Mouse (Mus musculus) ES-E14 (cell line): Measurements from ENCODE around the gene Marcksl1.

Source experiments
- CHD2 ChIP-seq: IDR thresholded peaks from 2 replicates; pipeline ENCODE4 v1.6.1; 2014; ENCODE audit warnings: mild to moderate bottlenecking, low read depth, low read length, inconsistent platforms
- HCFC1 ChIP-seq: IDR thresholded peaks from 2 replicates; pipeline ENCODE4 v1.6.1; 2012; ENCODE audit warnings: low read length, inconsistent platforms, borderline replicate concordance; ENCODE audit not compliant: insufficient read depth
- MAFK ChIP-seq: IDR thresholded peaks from 2 replicates; pipeline ENCODE4 v1.6.1; 2014; ENCODE audit warnings: mild to moderate bottlenecking, low read depth, low read length, inconsistent platforms; ENCODE audit not compliant: insufficient read depth
- ZC3H11A ChIP-seq: IDR thresholded peaks from 2 replicates; pipeline ENCODE4 v1.6.1; 2012; ENCODE audit warnings: low read depth, mild to moderate bottlenecking, inconsistent platforms, low read length, borderline replicate concordance
- ZNF384 ChIP-seq: IDR thresholded peaks from 2 replicates; pipeline ENCODE4 v1.6.1; 2012; ENCODE audit warnings: low read depth, low read length, inconsistent platforms

DNA sequence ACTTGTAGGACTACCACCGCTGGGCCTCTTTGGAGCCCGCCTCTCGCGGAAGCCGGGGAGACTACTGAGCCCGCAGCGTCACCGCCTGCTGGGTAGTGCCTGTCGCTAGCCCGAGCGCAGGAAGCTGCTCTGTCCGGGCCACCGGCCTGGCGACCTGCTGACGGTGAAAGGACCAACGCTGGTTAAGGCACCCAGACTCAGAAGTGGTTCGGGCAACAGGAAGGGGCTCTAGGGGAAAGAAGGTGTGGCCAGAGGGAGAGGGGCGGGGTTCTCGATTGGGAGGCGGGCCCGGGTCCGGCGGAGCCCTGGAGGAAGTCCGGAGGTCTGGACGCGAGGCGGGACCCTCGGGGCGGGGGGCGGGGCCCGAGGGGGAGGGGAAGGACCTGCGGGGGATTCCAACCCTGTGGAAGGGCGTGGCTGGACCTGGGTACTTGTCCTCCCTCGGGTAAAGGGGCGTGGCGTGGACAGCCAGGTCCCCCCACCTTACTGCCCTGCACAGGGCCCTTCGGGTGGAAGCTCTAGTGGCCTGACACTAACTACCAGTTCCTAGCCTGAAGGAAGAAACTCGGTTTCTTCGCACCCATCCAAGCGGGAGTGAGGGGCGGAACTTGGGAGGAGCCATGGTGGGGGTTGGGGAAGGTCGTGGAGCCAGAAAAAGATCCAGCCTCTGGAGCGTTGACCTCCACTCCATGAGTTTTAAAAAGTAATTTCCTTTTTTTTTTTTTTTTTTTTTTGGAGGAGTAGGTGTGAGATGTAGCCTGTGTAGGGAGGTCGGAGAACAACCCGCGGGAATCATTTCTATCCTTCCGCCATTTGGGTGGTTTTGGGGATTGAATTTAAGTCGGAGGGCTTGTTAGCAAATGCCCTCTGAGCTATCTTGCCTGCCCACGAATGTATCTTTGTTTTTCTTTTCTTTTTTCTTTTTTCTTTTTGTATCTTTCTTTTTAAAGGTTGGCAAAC is 12.5 kb upstream of the Marcksl1 start:
- TF ChIP-seq HCFC1: no peak
- no peak for TF ChIP-seq CHD2
- no peak for TF ChIP-seq MAFK
- TF ChIP-seq ZNF384: peak; percentile 95
- no peak for TF ChIP-seq ZC3H11A
